Mouse (Mus musculus) G1E (cell line): ENCODE data around the gene Atrnl1. TPM values are rescaled to one million over a fixed set of nuclear protein-coding genes. Genes with fewer than 3 reads are reported as not detected.

Source experiments
- ATAC-seq: 2 replicates; pipeline ENCODE4 v1.8.0; 2016; ENCODE audit warnings: mild to moderate bottlenecking; ENCODE audit not compliant: insufficient number of reproducible peaks, poor library complexity, low FRiP score, severe bottlenecking; ENCODE audit errors: extremely low read depth
- DNase-seq: peaks from one replicate; pipeline ENCODE4 v3.0.0; 2012; ENCODE audit warnings: low spot score
- H3K27me3 ChIP-seq: 2 replicates; pipeline ENCODE4 v1.6.1; 2012; ENCODE audit warnings: mild to moderate bottlenecking, low read length, inconsistent platforms; ENCODE audit not compliant: insufficient read depth
- H3K36me3 ChIP-seq: replicated peaks from 2 replicates; pipeline ENCODE3; 2012; ENCODE audit warnings: mild to moderate bottlenecking, inconsistent platforms
- H3K4me1 ChIP-seq: 2 replicates; pipeline ENCODE4 v1.6.1; 2012; ENCODE audit warnings: low read depth, low read length, inconsistent platforms, mixed read lengths; ENCODE audit not compliant: insufficient read depth
- H3K4me3 ChIP-seq: 2 replicates; pipeline ENCODE4 v1.5.1; 2012; ENCODE audit warnings: low read depth, mild to moderate bottlenecking, inconsistent platforms, low read length, moderate library complexity, mixed read lengths
- H3K9me3 ChIP-seq: replicated peaks from 2 replicates; pipeline ENCODE4 v1.6.1; 2012; ENCODE audit warnings: inconsistent platforms
- CTCF ChIP-seq: IDR thresholded peaks from 2 replicates; pipeline ENCODE4 v1.5.1; 2012; ENCODE audit warnings: low read depth, low read length, inconsistent platforms, mixed read lengths
- GATA1 ChIP-seq: IDR thresholded peaks from 2 replicates; pipeline ENCODE4 v1.6.1; 2012; ENCODE audit warnings: borderline replicate concordance, low read length, inconsistent platforms, mixed read lengths
- GATA2 ChIP-seq: IDR thresholded peaks from 2 replicates; pipeline ENCODE4 v1.6.1; 2012; ENCODE audit warnings: low read depth, low read length, inconsistent platforms, borderline replicate concordance
- POLR2AphosphoS5 ChIP-seq: IDR thresholded peaks from 2 replicates; pipeline ENCODE4 v1.6.1; 2012; ENCODE audit warnings: low read depth, low read length, inconsistent platforms; ENCODE audit not compliant: insufficient replicate concordance
- TAL1 ChIP-seq: conservative IDR thresholded peaks from 2 replicates; pipeline ENCODE4 v1.6.1; 2012; ENCODE audit warnings: low read depth, low read length, inconsistent platforms, mixed read lengths
- polyA plus RNA-seq: library from polyadenylated mRNA; stranded (reverse); fragments of >175 nt; gene quantifications from 2 replicates; pipeline ENCODE4 v1.2.3, GENCODE M21; 2012
- total RNA-seq, 2 experiments: library from RNA; stranded (forward) in 1 of 2; stranded (reverse) in 1 of 2; fragments of 200-1000 nt in 1 of 2; fragments of >200 nt in 1 of 2; fragmentation: Nextera tagmentation in 1 of 2; gene quantifications; 2 replicates each; pipeline ENCODE4 v1.2.3; 2014 to 2017

Gene Atrnl1
- 3.2 and 3.6 TPM in 2 replicates for total RNA-seq (2014; fragmentation: Nextera tagmentation)
- total RNA-seq (2017): 5.8 and 6.2 TPM in 2 replicates
- 0.52 and 0.68 TPM in 2 replicates for polyA plus RNA-seq

- peak within 1 kb of the TSS; percentile 82 for H3K4me3 ChIP-seq
- H3K9me3 ChIP-seq: no peaks in the 10 kb centered on the region
- ATAC-seq (peak; percentile 70), DNase-seq (peak; percentile 79)
- H3K36me3 ChIP-seq: no peaks in the 10 kb centered on the region
- TF ChIP-seq TAL1: no peak
- TF ChIP-seq GATA2: no peak
- no peak for TF ChIP-seq CTCF
- no peak; the same call in 1 of the 2 replicates for TF ChIP-seq POLR2AphosphoS5
- TF ChIP-seq GATA1: no peak
- H3K27me3 ChIP-seq: peaks cover 8% of the 10 kb centered on the region; the same call in 1 of the 2 replicates
- H3K4me1 ChIP-seq: peaks cover 20% of the 10 kb centered on the region
These were observed at the start of gene Atrnl1 for GRCm38 (mm10) chr19:57610476-57611261. TSS of gene Atrnl1 (plus strand) at chr19:57611034.

GRCm38 (mm10) chr19:57561486-57561885 is 49.3 kb upstream of the Atrnl1 start:
- Histone ChIP-seq H3K4me3 (no peak overlapping the region), H3K9me3 (no peaks in the 10 kb centered on the region), H3K4me1 (no peaks in the 10 kb centered on the region), H3K27me3 (peaks cover 6% of the 10 kb centered on the region), H3K36me3 (no peaks in the 10 kb centered on the region)
- TF ChIP-seq GATA2 (no peak), CTCF (no peak), POLR2AphosphoS5 (no peak), TAL1 (no peak), GATA1 (no peak)
- ATAC-seq (no peak), DNase-seq (no peak)

GRCm38 (mm10) chr19:57569040-57569439 is 41.8 kb upstream of the Atrnl1 start:
- Histone ChIP-seq H3K36me3 (no peaks in the 10 kb centered on the region), H3K4me3 (no peak overlapping the region), H3K4me1 (no peaks in the 10 kb centered on the region), H3K27me3 (peaks cover 2% of the 10 kb centered on the region; the same call in 1 of the 2 replicates), H3K9me3 (no peaks in the 10 kb centered on the region)
- TF ChIP-seq POLR2AphosphoS5 (no peak), TAL1 (no peak), GATA1 (no peak), GATA2 (no peak), CTCF (no peak)
- DNase-seq (no peak), ATAC-seq (no peak)

- H3K4me1 ChIP-seq: no peaks in the 10 kb centered on the region
- no peaks in the 10 kb centered on the region for H3K9me3 ChIP-seq
- H3K27me3 ChIP-seq: no peaks in the 10 kb centered on the region
- no peaks in the 10 kb centered on the region for H3K36me3 ChIP-seq
- ATAC-seq (no peak), DNase-seq (no peak)
- TF ChIP-seq CTCF (no peak), TAL1 (no peak), POLR2AphosphoS5 (no peak), GATA2 (no peak)
- H3K4me3 ChIP-seq: no peak overlapping the region
These were observed 38.2 kb upstream of the Atrnl1 start for GRCm38 (mm10) chr19:57572360-57573237.

- no peak for TF ChIP-seq CTCF
- no peak for TF ChIP-seq TAL1
- TF ChIP-seq GATA2: no peak
- no peak for TF ChIP-seq GATA1
- no peak for TF ChIP-seq POLR2AphosphoS5
- ATAC-seq: no peak
- Histone ChIP-seq H3K4me1 (no peaks in the 10 kb centered on the region), H3K27me3 (no peaks in the 10 kb centered on the region), H3K4me3 (no peak overlapping the region; the same call in 1 of the 2 replicates), H3K36me3 (no peaks in the 10 kb centered on the region), H3K9me3 (no peaks in the 10 kb centered on the region)
- no peak for DNase-seq
These were observed 37.4 kb upstream of the Atrnl1 start for GRCm38 (mm10) chr19:57573470-57573869.

GRCm38 (mm10) chr19:57575027-57575426 is 35.8 kb upstream of the Atrnl1 start:
- TF ChIP-seq GATA2 (no peak), TAL1 (no peak), CTCF (no peak), GATA1 (no peak), POLR2AphosphoS5 (no peak)
- Histone ChIP-seq H3K36me3 (no peaks in the 10 kb centered on the region), H3K9me3 (no peaks in the 10 kb centered on the region), H3K4me3 (no peak overlapping the region), H3K4me1 (no peaks in the 10 kb centered on the region), H3K27me3 (no peaks in the 10 kb centered on the region)
- no peak for DNase-seq
- no peak for ATAC-seq
